ENCODE assay signal across 8 mouse cellular contexts in genomic region chr9:20951441-20951840, GRCm38 (mm10). TPM values are rescaled to one million over a fixed set of nuclear protein-coding genes. Genes with fewer than 3 reads are reported as not detected.
A peak's percentile ranks its signal among the peaks of the same experiment; 100 is the strongest.
DNase-seq lines count a peak whose midpoint lies in the region; ATAC-seq and TF ChIP-seq lines count a peak whose summit lies in the region.

No protein-coding gene starts in this region.

- intact Hi-C loops in left cerebral cortex, postnatal 10 days (cut with DNase I): loop anchor here (5.0 kb wide), 1 partner anchor 51 kb away; the partner anchor contains the start of gene Mrpl4

- no peaks in the 10 kb centered on the region for H3K27me3 ChIP-seq in E14TG2a.4 (ENCODE audit: insufficient read depth, low read length)
- H3K27me3 ChIP-seq in heart, embryonic 12.5 days (replicated peaks): no peaks in the 10 kb centered on the region

- H3K4me2 ChIP-seq in heart, embryonic 12.5 days: peak overlapping the region; percentile 94

- H3K27ac ChIP-seq in heart, embryonic 12.5 days (ENCODE audit: poor library complexity, severe bottlenecking): peak overlapping the region; percentile 92

- peaks cover 35% of the 10 kb centered on the region for H3K36me3 ChIP-seq in E14TG2a.4 (ENCODE audit: insufficient read depth, low read length)
- peaks cover 4% of the 10 kb centered on the region; the same call in 1 of the 2 replicates for H3K36me3 ChIP-seq in heart, embryonic 12.5 days

- H3K9me3 ChIP-seq in E14TG2a.4 (ENCODE audit: low read length): no peaks in the 10 kb centered on the region
- no peaks in the 10 kb centered on the region for H3K9me3 ChIP-seq in heart, embryonic 12.5 days (replicated peaks)

- 13% methylated on average over 14 of the region's 14 CpGs for WGBS in heart, embryonic 12.5 days

- H3K4me1 ChIP-seq in E14TG2a.4 (replicated peaks; ENCODE audit: low read depth, low read length): peaks cover 65% of the 10 kb centered on the region
- peaks cover 23% of the 10 kb centered on the region for H3K4me1 ChIP-seq in heart, embryonic 12.5 days (replicated peaks)

- peak overlapping the region; percentile 98 for H3K9ac ChIP-seq in heart, embryonic 12.5 days

- peak; percentile 76 for DNase-seq in 3134 (ENCODE audit: extremely low read depth, insufficient read length, low spot score)
- DNase-seq in cerebellum, adult 9-11 months: peak; percentile 64
- DNase-seq in kidney, postnatal 25 days: peak; percentile 32 to 53
- DNase-seq in mesoderm, embryonic 11.5 days (ENCODE audit: low read depth, low spot score): peak; percentile 25
- no peak for DNase-seq in frontal cortex, postnatal 14 days (ENCODE audit: low spot score in 2 of 2)
- no peak for DNase-seq in left cerebral cortex, postnatal 10 days (ENCODE audit: extremely low spot score in 1 of 2, low spot score in 2 of 2)

- peak overlapping the region; percentile 94 for H3K4me3 ChIP-seq in E14TG2a.4 (replicated peaks; ENCODE audit: low read length)
- peak overlapping the region; percentile 84 for H3K4me3 ChIP-seq in heart, embryonic 12.5 days

- no peak for ATAC-seq in heart, embryonic 12.5 days (ENCODE audit: insufficient number of reproducible peaks, low FRiP score)

- TF ChIP-seq CTCF in E14TG2a.4 (conservative IDR thresholded peaks at IDR 0.05; ENCODE audit: low read length): no peak

RNA-seq across cellular contexts. Expression of gene Dnmt1, which starts 8.2 kb away (rescaled TPM):
- polyA plus RNA-seq in heart, embryonic 12.5 days (2016; fragmentation: Nextera tagmentation; extraction: Ambion mirVana): 86.6 and 86.8 TPM in 2 replicates
- 10 to 100 TPM; 51.1 to 54.7 TPM for total RNA-seq in left cerebral cortex, postnatal 10 days (2021)

RNA-seq across cellular contexts. Expression of gene S1pr2, which starts 25.1 kb away (rescaled TPM):
- 22.5 and 25.9 TPM in 2 replicates for polyA plus RNA-seq in heart, embryonic 12.5 days (2016; fragmentation: Nextera tagmentation; extraction: Ambion mirVana)
- total RNA-seq in left cerebral cortex, postnatal 10 days (2021): 1 to 10 TPM; 1.5 to 1.6 TPM

RNA-seq across cellular contexts. Expression of gene Mrpl4, which starts 51.1 kb away (rescaled TPM):
- polyA plus RNA-seq in heart, embryonic 12.5 days (2016; fragmentation: Nextera tagmentation; extraction: Ambion mirVana): 123 and 126 TPM in 2 replicates
- total RNA-seq in left cerebral cortex, postnatal 10 days (2021): 10 to 100 TPM; 53.3 to 56.0 TPM

RNA-seq across cellular contexts. Expression of gene Eif3g, which starts 53.0 kb away (rescaled TPM):
- polyA plus RNA-seq in heart, embryonic 12.5 days (2016; fragmentation: Nextera tagmentation; extraction: Ambion mirVana): 215 and 236 TPM in 2 replicates
- total RNA-seq in left cerebral cortex, postnatal 10 days (2021): 100 to 1,000 TPM; 120 to 127 TPM

Comparison
In these comparisons a context has a peak if more than half of its experiments do, and no peak if none do; other contexts are left out.
1. DNase-seq: peak in 3134 (single experiment), cerebellum, adult 9-11 months (single experiment), kidney, postnatal 25 days (2 of 2) and mesoderm, embryonic 11.5 days (single experiment); none in frontal cortex, postnatal 14 days (0 of 2) and left cerebral cortex, postnatal 10 days (0 of 2).